Mouse (Mus musculus): ENCODE results near the gene Oxt. TPM values are rescaled to one million over a fixed set of nuclear protein-coding genes. Genes with fewer than 3 reads are reported as not detected.

Oxt gene
- polyA plus RNA-seq, 1 experiment from 2014 or later, result not detected

DNA sequence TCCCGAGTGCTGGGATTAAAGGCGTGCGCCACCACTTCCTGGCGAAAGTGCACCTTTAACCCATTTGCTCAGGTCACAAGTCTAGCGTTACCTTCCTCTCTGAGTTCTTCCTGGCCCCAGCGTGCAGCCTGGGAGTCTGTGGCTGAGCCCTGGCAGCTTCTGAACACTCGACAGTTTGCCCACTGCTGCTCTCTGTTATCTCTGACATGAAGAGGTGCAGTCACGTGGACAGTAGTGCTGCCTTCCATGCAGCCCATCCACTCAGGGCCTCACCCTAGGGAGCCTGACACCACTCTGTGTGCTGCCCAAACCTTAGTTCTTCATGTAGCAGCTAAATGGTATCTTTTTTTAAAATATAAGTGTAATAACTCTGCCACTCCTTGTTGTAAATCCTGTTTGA is 29.0 kb upstream of the Oxt start:
- DNase-seq (ENCODE audit: low spot score) (no peak), ATAC-seq (ENCODE audit: low read depth) (no peak)
- H3K27me3 ChIP-seq (replicated peaks; ENCODE audit: control insufficient read depth, insufficient read depth, low read length), result no peaks in the 10 kb centered on the region
- no peaks in the 10 kb centered on the region for H3K4me1 ChIP-seq (ENCODE audit: control insufficient read depth, insufficient read depth, low read length)
- no peaks in the 10 kb centered on the region for H3K9me3 ChIP-seq (ENCODE audit: control insufficient read depth, low read length)
- no peak overlapping the region for H3K4me3 ChIP-seq (ENCODE audit: low read depth, low read length)
- H3K27ac ChIP-seq (replicated peaks; ENCODE audit: low read depth, low read length), result no peak overlapping the region
- H3K36me3 ChIP-seq (ENCODE audit: control insufficient read depth, insufficient read depth, low read length), result peaks cover 99% of the 10 kb centered on the region
- 90% methylated on average over 8 of the region's 8 CpGs for WGBS
- no peak overlapping the region for H3K4me2 ChIP-seq (ENCODE audit: low read depth, low read length)
- H3K9ac ChIP-seq (ENCODE audit: low read depth, low read length), result no peak overlapping the region

- no peak overlapping the region for H3K4me3 ChIP-seq (ENCODE audit: low read depth, low read length)
- no peak overlapping the region for H3K27ac ChIP-seq (replicated peaks; ENCODE audit: low read depth, low read length)
- ATAC-seq (ENCODE audit: low read depth), result no peak
- no peaks in the 10 kb centered on the region for H3K4me1 ChIP-seq (ENCODE audit: control insufficient read depth, insufficient read depth, low read length)
- 83% methylated on average over 7 of the region's 7 CpGs for WGBS
- H3K9me3 ChIP-seq (ENCODE audit: control insufficient read depth, low read length), result no peaks in the 10 kb centered on the region
- no peak overlapping the region for H3K4me2 ChIP-seq (ENCODE audit: low read depth, low read length)
- peaks cover 79% of the 10 kb centered on the region for H3K36me3 ChIP-seq (ENCODE audit: control insufficient read depth, insufficient read depth, low read length)
- DNase-seq (ENCODE audit: low spot score), result no peak
- H3K9ac ChIP-seq (ENCODE audit: low read depth, low read length), result no peak overlapping the region
- H3K27me3 ChIP-seq (replicated peaks; ENCODE audit: control insufficient read depth, insufficient read depth, low read length), result no peaks in the 10 kb centered on the region
Observed at GRCm38 (mm10) chr2:130554841-130555240, 21.1 kb upstream of the Oxt start.

DNA sequence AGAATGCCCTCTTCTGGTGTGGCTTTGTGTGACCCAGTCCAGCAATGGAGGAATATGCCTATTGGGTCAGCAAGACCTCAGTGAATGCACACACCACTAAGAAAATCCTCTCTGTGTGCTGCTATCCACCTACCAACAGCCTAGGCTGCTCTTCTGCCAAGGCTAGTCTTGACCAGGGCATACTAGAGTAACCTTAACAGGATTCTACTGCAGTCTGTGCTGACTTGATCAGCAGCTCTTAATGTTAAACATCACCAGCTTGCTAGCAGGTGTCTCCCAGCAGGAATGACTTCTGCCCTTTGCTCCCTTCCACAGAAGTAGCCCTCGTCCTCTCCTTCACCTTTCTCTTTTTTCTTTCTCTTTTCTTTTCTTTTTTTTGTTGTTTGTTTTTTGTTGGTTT is 19.7 kb upstream of the Oxt start:
- WGBS, result 76% methylated on average over 1 of the region's 1 CpGs

DNA sequence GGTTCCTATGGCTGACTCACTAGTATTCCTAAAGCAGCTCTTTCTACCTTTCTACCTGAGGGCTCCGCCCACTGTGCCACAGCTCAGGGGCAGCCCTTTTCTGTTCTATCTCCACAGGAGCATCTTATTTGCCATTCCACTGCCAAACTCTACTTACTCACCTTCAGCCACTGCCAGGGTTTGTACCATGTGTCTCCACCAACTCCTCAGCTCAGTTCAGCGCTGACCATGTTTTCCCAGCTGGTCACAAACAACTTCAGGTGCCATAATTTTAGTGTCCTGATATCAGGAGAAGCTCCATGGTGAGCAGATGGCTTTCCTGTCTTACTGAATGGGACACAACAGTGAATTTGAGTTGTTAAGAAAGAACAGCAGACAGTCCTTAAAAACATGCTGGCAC is 18.5 kb upstream of the Oxt start:
- Histone ChIP-seq H3K27ac (replicated peaks; ENCODE audit: low read depth, low read length) (no peak overlapping the region), H3K4me3 (ENCODE audit: low read depth, low read length) (no peak overlapping the region), H3K9me3 (ENCODE audit: control insufficient read depth, low read length) (no peaks in the 10 kb centered on the region), H3K4me2 (ENCODE audit: low read depth, low read length) (no peak overlapping the region), H3K36me3 (ENCODE audit: control insufficient read depth, insufficient read depth, low read length) (peaks cover 53% of the 10 kb centered on the region), H3K4me1 (ENCODE audit: control insufficient read depth, insufficient read depth, low read length) (no peaks in the 10 kb centered on the region), H3K9ac (ENCODE audit: low read depth, low read length) (no peak overlapping the region), H3K27me3 (replicated peaks; ENCODE audit: control insufficient read depth, insufficient read depth, low read length) (no peaks in the 10 kb centered on the region)
- 93% methylated on average over 2 of the region's 2 CpGs for WGBS
- DNase-seq (ENCODE audit: low spot score) (no peak), ATAC-seq (ENCODE audit: low read depth) (no peak)

More for the DNA sequence above, 19.7 kb upstream of the Oxt start:
- Histone ChIP-seq H3K4me1 (ENCODE audit: control insufficient read depth, insufficient read depth, low read length) (no peaks in the 10 kb centered on the region), H3K27ac (replicated peaks; ENCODE audit: low read depth, low read length) (no peak overlapping the region), H3K36me3 (ENCODE audit: control insufficient read depth, insufficient read depth, low read length) (peaks cover 65% of the 10 kb centered on the region), H3K9me3 (ENCODE audit: control insufficient read depth, low read length) (no peaks in the 10 kb centered on the region), H3K27me3 (replicated peaks; ENCODE audit: control insufficient read depth, insufficient read depth, low read length) (no peaks in the 10 kb centered on the region), H3K4me2 (ENCODE audit: low read depth, low read length) (no peak overlapping the region), H3K9ac (ENCODE audit: low read depth, low read length) (no peak overlapping the region), H3K4me3 (ENCODE audit: low read depth, low read length) (no peak overlapping the region)
- DNase-seq (ENCODE audit: low spot score), result no peak
- ATAC-seq (ENCODE audit: low read depth), result no peak

- Histone ChIP-seq H3K4me1 (ENCODE audit: control insufficient read depth, insufficient read depth, low read length) (no peaks in the 10 kb centered on the region), H3K27ac (replicated peaks; ENCODE audit: low read depth, low read length) (no peak overlapping the region), H3K27me3 (replicated peaks; ENCODE audit: control insufficient read depth, insufficient read depth, low read length) (no peaks in the 10 kb centered on the region), H3K9me3 (ENCODE audit: control insufficient read depth, low read length) (no peaks in the 10 kb centered on the region), H3K4me2 (ENCODE audit: low read depth, low read length) (no peak overlapping the region), H3K9ac (ENCODE audit: low read depth, low read length) (no peak overlapping the region), H3K36me3 (ENCODE audit: control insufficient read depth, insufficient read depth, low read length) (peaks cover 48% of the 10 kb centered on the region), H3K4me3 (ENCODE audit: low read depth, low read length) (no peak overlapping the region)
- WGBS, result 77% methylated on average over 2 of the region's 2 CpGs
- DNase-seq (ENCODE audit: low spot score) (no peak), ATAC-seq (ENCODE audit: low read depth) (no peak)
Observed at GRCm38 (mm10) chr2:130558015-130558414, 18.0 kb upstream of the Oxt start.

GRCm38 (mm10) chr2:130563212-130564055 is 12.5 kb upstream of the Oxt start, which contains the start of gene Mrps26:
Gene Mrps26, plus strand, starts transcription at chr2:130563742.
- Histone ChIP-seq H3K9me3 (ENCODE audit: control insufficient read depth, low read length) (no peaks in the 10 kb centered on the region), H3K4me2 (ENCODE audit: low read depth, low read length) (peak within 1 kb of the TSS; percentile 87), H3K27ac (replicated peaks; ENCODE audit: low read depth, low read length) (peak within 1 kb of the TSS; percentile 52; the same call in 1 of the 2 replicates), H3K4me1 (ENCODE audit: control insufficient read depth, insufficient read depth, low read length) (peaks cover 9% of the 10 kb centered on the region), H3K27me3 (replicated peaks; ENCODE audit: control insufficient read depth, insufficient read depth, low read length) (no peaks in the 10 kb centered on the region), H3K9ac (ENCODE audit: low read depth, low read length) (peak within 1 kb of the TSS; percentile 89), H3K36me3 (ENCODE audit: control insufficient read depth, insufficient read depth, low read length) (peaks cover 25% of the 10 kb centered on the region), H3K4me3 (ENCODE audit: low read depth, low read length) (peak within 1 kb of the TSS; percentile 91)
- 1% methylated on average over 45 of the region's 61 CpGs for WGBS
- peak; percentile 98 for DNase-seq (ENCODE audit: low spot score)
- peak; percentile 100 for ATAC-seq (ENCODE audit: low read depth)

- ATAC-seq (ENCODE audit: low read depth), result peak; percentile 5
Observed at GRCm38 (mm10) chr2:130564063-130564462, 11.9 kb upstream of the Oxt start.

GRCm38 (mm10) chr2:130564983-130565382 is 11.0 kb upstream of the Oxt start:
- ATAC-seq (ENCODE audit: low read depth) (no peak), DNase-seq (ENCODE audit: low spot score) (no peak)
- peaks cover 9% of the 10 kb centered on the region for H3K4me1 ChIP-seq (ENCODE audit: control insufficient read depth, insufficient read depth, low read length)
- no peaks in the 10 kb centered on the region for H3K9me3 ChIP-seq (ENCODE audit: control insufficient read depth, low read length)
- H3K36me3 ChIP-seq (ENCODE audit: control insufficient read depth, insufficient read depth, low read length), result peaks cover 25% of the 10 kb centered on the region
- peak overlapping the region; percentile 91; the same call in 1 of the 2 replicates for H3K4me3 ChIP-seq (ENCODE audit: low read depth, low read length)
- H3K9ac ChIP-seq (ENCODE audit: low read depth, low read length), result 0 out of 2 replicates have a peak overlapping the region, but pooled peaks have one; percentile 89
- H3K27ac ChIP-seq (replicated peaks; ENCODE audit: low read depth, low read length), result no peak overlapping the region
- WGBS, result 81% methylated on average over 8 of the region's 8 CpGs
- H3K27me3 ChIP-seq (replicated peaks; ENCODE audit: control insufficient read depth, insufficient read depth, low read length), result no peaks in the 10 kb centered on the region
- H3K4me2 ChIP-seq (ENCODE audit: low read depth, low read length), result peak overlapping the region; percentile 87

More at GRCm38 (mm10) chr2:130564063-130564462, 11.9 kb upstream of the Oxt start:
- Histone ChIP-seq H3K4me3 (ENCODE audit: low read depth, low read length) (peak overlapping the region; percentile 91), H3K27ac (replicated peaks; ENCODE audit: low read depth, low read length) (no peak overlapping the region), H3K4me2 (ENCODE audit: low read depth, low read length) (peak overlapping the region; percentile 87), H3K9ac (ENCODE audit: low read depth, low read length) (peak overlapping the region; percentile 89), H3K27me3 (replicated peaks; ENCODE audit: control insufficient read depth, insufficient read depth, low read length) (no peaks in the 10 kb centered on the region), H3K36me3 (ENCODE audit: control insufficient read depth, insufficient read depth, low read length) (peaks cover 25% of the 10 kb centered on the region), H3K4me1 (ENCODE audit: control insufficient read depth, insufficient read depth, low read length) (peaks cover 9% of the 10 kb centered on the region), H3K9me3 (ENCODE audit: control insufficient read depth, low read length) (no peaks in the 10 kb centered on the region)
- no peak for DNase-seq (ENCODE audit: low spot score)
- WGBS, result 1% methylated on average over 17 of the region's 23 CpGs

Data from embryonic facial prominence, embryonic 14.5 days (tissue).